Mouse (Mus musculus): Measurements from ENCODE around the gene Spef2. TPM values are rescaled to one million over a fixed set of nuclear protein-coding genes. Genes with fewer than 3 reads are reported as not detected.
"Not testable (repeated sequence)": the region's sequence is repeated elsewhere in the genome, so short reads cannot be mapped to it uniquely, and the experiment has no call there.

Spef2 gene
- polyA plus RNA-seq, 1 experiment from 2014 or later, result 0.41 TPM

GRCm38 (mm10) chr15:9574796-9575195, 173.9 kb downstream of the Spef2 start:
- Histone ChIP-seq H3K9ac (no peak overlapping the region), H3K4me2 (no peak overlapping the region), H3K9me3 (no peaks in the 10 kb centered on the region), H3K27me3 (no peaks in the 10 kb centered on the region), H3K36me3 (no peaks in the 10 kb centered on the region), H3K4me3 (no peak overlapping the region), H3K27ac (no peak overlapping the region), H3K4me1 (no peaks in the 10 kb centered on the region)
- no peak for ATAC-seq (ENCODE audit: insufficient number of reproducible peaks, insufficient read depth, low FRiP score, low TSS enrichment, low read depth)
- 89% methylated on average over 5 of the region's 5 CpGs for WGBS

GRCm38 (mm10) chr15:9573361-9573760, 175.3 kb downstream of the Spef2 start:
- no peak overlapping the region for H3K9ac ChIP-seq
- no peak overlapping the region for H3K4me2 ChIP-seq
- H3K27me3 ChIP-seq, result no peaks in the 10 kb centered on the region
- no peaks in the 10 kb centered on the region for H3K36me3 ChIP-seq
- H3K9me3 ChIP-seq, result no peaks in the 10 kb centered on the region
- H3K4me1 ChIP-seq, result no peaks in the 10 kb centered on the region
- WGBS, result 85% methylated on average over 4 of the region's 4 CpGs
- H3K27ac ChIP-seq, result no peak overlapping the region
- no peak for ATAC-seq (ENCODE audit: insufficient number of reproducible peaks, insufficient read depth, low FRiP score, low TSS enrichment, low read depth)
- H3K4me3 ChIP-seq, result no peak overlapping the region

GRCm38 (mm10) chr15:9572664-9573063, 176.0 kb downstream of the Spef2 start:
- no peak overlapping the region for H3K9ac ChIP-seq
- H3K27me3 ChIP-seq, result no peaks in the 10 kb centered on the region
- H3K4me2 ChIP-seq, result no peak overlapping the region
- no peaks in the 10 kb centered on the region for H3K4me1 ChIP-seq
- WGBS, result 78% methylated on average over 7 of the region's 7 CpGs
- H3K4me3 ChIP-seq, result no peak overlapping the region
- H3K27ac ChIP-seq, result no peak overlapping the region
- ATAC-seq (ENCODE audit: insufficient number of reproducible peaks, insufficient read depth, low FRiP score, low TSS enrichment, low read depth), result no peak
- H3K9me3 ChIP-seq, result no peaks in the 10 kb centered on the region
- no peaks in the 10 kb centered on the region for H3K36me3 ChIP-seq

GRCm38 (mm10) chr15:9571896-9572295, 176.8 kb downstream of the Spef2 start:
- no peak for ATAC-seq (ENCODE audit: insufficient number of reproducible peaks, insufficient read depth, low FRiP score, low TSS enrichment, low read depth)
- no peak overlapping the region for H3K4me3 ChIP-seq
- H3K36me3 ChIP-seq, result no peaks in the 10 kb centered on the region
- 87% methylated on average over 2 of the region's 2 CpGs for WGBS
- H3K4me2 ChIP-seq, result no peak overlapping the region
- H3K9ac ChIP-seq, result no peak overlapping the region
- H3K4me1 ChIP-seq, result no peaks in the 10 kb centered on the region
- no peaks in the 10 kb centered on the region for H3K9me3 ChIP-seq
- no peak overlapping the region for H3K27ac ChIP-seq
- H3K27me3 ChIP-seq, result no peaks in the 10 kb centered on the region

GRCm38 (mm10) chr15:9567316-9567715, 181.4 kb downstream of the Spef2 start:
- WGBS, result 84% methylated on average over 4 of the region's 4 CpGs
- H3K4me2 ChIP-seq, result no peak overlapping the region
- no peak for ATAC-seq (ENCODE audit: insufficient number of reproducible peaks, insufficient read depth, low FRiP score, low TSS enrichment, low read depth)

GRCm38 (mm10) chr15:9565396-9565795, 183.3 kb downstream of the Spef2 start:
- no peak for ATAC-seq (ENCODE audit: insufficient number of reproducible peaks, insufficient read depth, low FRiP score, low TSS enrichment, low read depth)
- Histone ChIP-seq H3K9ac (no peak overlapping the region), H3K9me3 (no peaks in the 10 kb centered on the region), H3K36me3 (no peaks in the 10 kb centered on the region), H3K4me2 (no peak overlapping the region), H3K27ac (no peak overlapping the region), H3K4me1 (no peaks in the 10 kb centered on the region), H3K4me3 (no peak overlapping the region), H3K27me3 (no peaks in the 10 kb centered on the region)
- WGBS, result 80% methylated on average over 6 of the region's 6 CpGs

More at GRCm38 (mm10) chr15:9567316-9567715, 181.4 kb downstream of the Spef2 start:
- no peak overlapping the region for H3K4me3 ChIP-seq
- H3K4me1 ChIP-seq, result no peaks in the 10 kb centered on the region
- H3K27me3 ChIP-seq, result no peaks in the 10 kb centered on the region
- no peaks in the 10 kb centered on the region for H3K36me3 ChIP-seq
- no peak overlapping the region for H3K27ac ChIP-seq
- H3K9ac ChIP-seq, result no peak overlapping the region
- H3K9me3 ChIP-seq, result no peaks in the 10 kb centered on the region

- Histone ChIP-seq H3K9me3 (no peaks in the 10 kb centered on the region), H3K4me1 (no peaks in the 10 kb centered on the region), H3K4me3 (no peak overlapping the region), H3K9ac (no peak overlapping the region), H3K27ac (no peak overlapping the region), H3K27me3 (no peaks in the 10 kb centered on the region), H3K36me3 (no peaks in the 10 kb centered on the region), H3K4me2 (no peak overlapping the region)
- no peak for ATAC-seq (ENCODE audit: insufficient number of reproducible peaks, insufficient read depth, low FRiP score, low TSS enrichment, low read depth)
- WGBS, result 77% methylated on average over 3 of the region's 3 CpGs
These were observed 184.5 kb downstream of the Spef2 start for GRCm38 (mm10) chr15:9564156-9564555.

- H3K36me3 ChIP-seq; H3K4me2 ChIP-seq; H3K27me3 ChIP-seq; H3K4me1 ChIP-seq; H3K4me3 ChIP-seq; H3K27ac ChIP-seq; ATAC-seq (ENCODE audit: insufficient number of reproducible peaks, insufficient read depth, low FRiP score, low TSS enrichment, low read depth); H3K9ac ChIP-seq; H3K9me3 ChIP-seq: not testable (repeated sequence)
- 95% methylated on average over 15 of the region's 15 CpGs for WGBS
These were observed 191.4 kb downstream of the Spef2 start for GRCm38 (mm10) chr15:9557264-9557663.

GRCm38 (mm10) chr15:9548951-9549350, 199.7 kb downstream of the Spef2 start:
- 84% methylated on average over 2 of the region's 2 CpGs for WGBS

GRCm38 (mm10) chr15:9535200-9535599, 213.5 kb downstream of the Spef2 start:
- ATAC-seq (ENCODE audit: insufficient number of reproducible peaks, insufficient read depth, low FRiP score, low TSS enrichment, low read depth), result no peak

More at GRCm38 (mm10) chr15:9548951-9549350, 199.7 kb downstream of the Spef2 start:
- H3K4me3 ChIP-seq, result no peak overlapping the region
- no peaks in the 10 kb centered on the region for H3K27me3 ChIP-seq
- H3K4me1 ChIP-seq, result no peaks in the 10 kb centered on the region
- H3K9ac ChIP-seq, result no peak overlapping the region
- ATAC-seq (ENCODE audit: insufficient number of reproducible peaks, insufficient read depth, low FRiP score, low TSS enrichment, low read depth), result no peak
- H3K9me3 ChIP-seq, result no peaks in the 10 kb centered on the region
- no peaks in the 10 kb centered on the region for H3K36me3 ChIP-seq
- no peak overlapping the region for H3K27ac ChIP-seq
- no peak overlapping the region for H3K4me2 ChIP-seq

GRCm38 (mm10) chr15:9533356-9533902, 215.2 kb downstream of the Spef2 start:
- no peaks in the 10 kb centered on the region for H3K27me3 ChIP-seq
- no peaks in the 10 kb centered on the region for H3K36me3 ChIP-seq
- H3K4me2 ChIP-seq, result no peak overlapping the region
- no peaks in the 10 kb centered on the region for H3K9me3 ChIP-seq
- 85% methylated on average over 3 of the region's 3 CpGs for WGBS
- no peak for ATAC-seq (ENCODE audit: insufficient number of reproducible peaks, insufficient read depth, low FRiP score, low TSS enrichment, low read depth)
- H3K4me3 ChIP-seq, result no peak overlapping the region
- H3K27ac ChIP-seq, result no peak overlapping the region
- H3K9ac ChIP-seq, result no peak overlapping the region
- no peaks in the 10 kb centered on the region for H3K4me1 ChIP-seq

More at GRCm38 (mm10) chr15:9535200-9535599, 213.5 kb downstream of the Spef2 start:
- Histone ChIP-seq H3K36me3 (no peaks in the 10 kb centered on the region), H3K4me1 (no peaks in the 10 kb centered on the region), H3K27ac (no peak overlapping the region), H3K4me3 (no peak overlapping the region), H3K9ac (no peak overlapping the region), H3K9me3 (no peaks in the 10 kb centered on the region), H3K4me2 (no peak overlapping the region), H3K27me3 (no peaks in the 10 kb centered on the region)
- 71% methylated on average over 1 of the region's 1 CpGs for WGBS

GRCm38 (mm10) chr15:9530076-9530475, 218.6 kb downstream of the Spef2 start, which contains the start of gene Il7r:
TSS of gene Il7r (minus strand) at chr15:9530176.
- Histone ChIP-seq H3K36me3 (no peaks in the 10 kb centered on the region), H3K4me1 (no peaks in the 10 kb centered on the region)
- ATAC-seq (ENCODE audit: insufficient number of reproducible peaks, insufficient read depth, low FRiP score, low TSS enrichment, low read depth), result no peak

More at GRCm38 (mm10) chr15:9530076-9530475, 218.6 kb downstream of the Spef2 start, which contains the start of gene Il7r:
- no peaks in the 10 kb centered on the region for H3K9me3 ChIP-seq
- H3K4me2 ChIP-seq, result no peak within 1 kb of the TSS
- no peak within 1 kb of the TSS for H3K4me3 ChIP-seq
- H3K9ac ChIP-seq, result no peak within 1 kb of the TSS
- H3K27me3 ChIP-seq, result no peaks in the 10 kb centered on the region
- H3K27ac ChIP-seq, result no peak within 1 kb of the TSS
- 87% methylated on average over 4 of the region's 4 CpGs for WGBS
